Mouse (Mus musculus) heart, postnatal 0 days (tissue): ENCODE measurements around the gene Xirp2. TPM values are rescaled to one million over a fixed set of nuclear protein-coding genes. Genes with fewer than 3 reads are reported as not detected.

Source experiments
- ATAC-seq: fragments of 200-750 bp; cut with Nextera tagmentation; 2 replicates; pipeline ENCODE4 v1.8.0; 2017; ENCODE audit warnings: low read depth, moderate number of reproducible peaks, moderate library complexity; ENCODE audit not compliant: insufficient read depth
- DNase-seq: peaks from one replicate; pipeline ENCODE4 v3.0.0-alpha.2; 2016; ENCODE audit warnings: low spot score
- H3K27ac ChIP-seq: fragments of 300-500 bp; sonication (generic); 2 replicates; pipeline ENCODE4 v1.5.1; 2014; ENCODE audit warnings: low read depth, mild to moderate bottlenecking
- H3K27me3 ChIP-seq: fragments of 300-500 bp; sonication (generic); 2 replicates; pipeline ENCODE4 v1.6.1; 2014; ENCODE audit warnings: low read length, mixed read lengths; ENCODE audit not compliant: control insufficient read depth, insufficient read depth
- H3K36me3 ChIP-seq: fragments of 300-500 bp; sonication (generic); replicated peaks from 2 replicates; pipeline ENCODE4 v1.6.1; 2014; ENCODE audit warnings: low read length, mixed read lengths; ENCODE audit not compliant: control insufficient read depth, insufficient read depth
- H3K4me1 ChIP-seq: fragments of 300-500 bp; sonication (generic); 2 replicates; pipeline ENCODE4 v1.6.1; 2014; ENCODE audit warnings: antibody characterized with exemption; ENCODE audit not compliant: control insufficient read depth, insufficient read depth
- H3K4me2 ChIP-seq: fragments of 300-500 bp; sonication (generic); 2 replicates; pipeline ENCODE4 v1.6.1; 2014; ENCODE audit warnings: low read depth, mild to moderate bottlenecking, low read length, moderate library complexity
- H3K4me3 ChIP-seq: fragments of 300-500 bp; sonication (generic); 2 replicates; pipeline ENCODE4 v1.5.1; 2014; ENCODE audit warnings: low read depth, low read length
- H3K9ac ChIP-seq: fragments of 300-500 bp; sonication (generic); replicated peaks from 2 replicates; pipeline ENCODE4 v1.6.1; 2014; ENCODE audit warnings: low read depth, low read length, mixed read lengths
- H3K9me3 ChIP-seq: fragments of 300-500 bp; sonication (generic); replicated peaks from 2 replicates; pipeline ENCODE4 v1.6.1; 2016; ENCODE audit warnings: low read length; ENCODE audit not compliant: control insufficient read depth
- CTCF ChIP-seq: IDR thresholded peaks from 2 replicates; pipeline ENCODE4 v1.5.1; 2016; ENCODE audit warnings: antibody characterized with exemption, control low read depth, low read depth
- EP300 ChIP-seq: IDR thresholded peaks from 2 replicates; pipeline ENCODE4 v1.6.1; 2016; ENCODE audit warnings: antibody characterized with exemption, low read depth
- WGBS: fragments of 180-500 bp; shearing (Covaris S2); extraction: QIAGEN DNeasy Blood & Tissue Kit; methylation state at CpG from one replicate; pipeline ENCODE4 v1.1.7; 2014; 5-methylcytosine and 5-hydroxymethylcytosine counted together
- polyA plus RNA-seq: library from polyadenylated mRNA; unstranded; fragments of >200 nt; fragmentation: Nextera tagmentation; extraction: Ambion mirVana; gene quantifications from 2 replicates; pipeline ENCODE4 v1.2.1, GENCODE M21; 2015
- total RNA-seq: library from RNA; depleted of rRNA; stranded (reverse); fragments of >200 nt; gene quantifications from 2 replicates; pipeline ENCODE4 v1.2.3, GENCODE M21; 2014; ENCODE audit warnings: low replicate concordance

Xirp2 gene
- total and polyA plus RNA-seq, 2 experiments from 2014 or later: 0.86 to 3.5 TPM

GRCm38 (mm10) chr2:67481051-67481450 lies 35.2 kb downstream of the Xirp2 start:
- Histone ChIP-seq H3K36me3 (no peaks in the 10 kb centered on the region), H3K9ac (no peak overlapping the region), H3K9me3 (no peaks in the 10 kb centered on the region), H3K4me1 (no peaks in the 10 kb centered on the region), H3K4me2 (no peak overlapping the region), H3K27ac (no peak overlapping the region), H3K4me3 (no peak overlapping the region), H3K27me3 (no peaks in the 10 kb centered on the region)
- TF ChIP-seq EP300: no peak
- no peak for ATAC-seq
- no peak for DNase-seq
- 52% methylated on average over 3 of the region's 3 CpGs for WGBS

DNA sequence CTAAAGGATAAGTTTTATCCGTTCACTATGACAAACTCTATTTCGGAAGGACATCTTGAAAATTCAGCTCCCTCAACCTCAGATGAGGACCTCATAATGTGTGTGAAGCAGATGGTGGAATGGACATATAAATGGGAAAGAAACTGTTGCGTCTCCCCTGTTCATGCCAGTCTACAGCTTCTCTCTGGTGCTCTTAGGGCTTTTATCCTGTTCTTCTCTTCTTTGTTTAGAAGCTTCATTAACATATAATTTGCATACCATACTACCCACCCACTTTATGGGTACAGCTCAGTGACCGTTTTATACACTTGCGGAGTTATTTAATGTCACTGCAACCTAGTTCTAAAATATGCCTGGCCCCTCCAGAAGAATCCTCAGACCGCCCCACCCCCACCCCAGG lies 40.9 kb downstream of the Xirp2 start:
- Histone ChIP-seq H3K4me2 (no peak overlapping the region), H3K9ac (no peak overlapping the region), H3K9me3 (no peaks in the 10 kb centered on the region), H3K4me3 (no peak overlapping the region), H3K4me1 (no peaks in the 10 kb centered on the region), H3K27me3 (no peaks in the 10 kb centered on the region), H3K27ac (no peak overlapping the region), H3K36me3 (no peaks in the 10 kb centered on the region)
- TF ChIP-seq CTCF (no peak), EP300 (no peak)
- 83% methylated on average over 6 of the region's 6 CpGs for whole genome bisulfite sequencing
- ATAC-seq (no peak), DNase-seq (no peak)

- no peaks in the 10 kb centered on the region for H3K27me3 ChIP-seq
- 69% methylated on average over 3 of the region's 3 CpGs for WGBS
- no peak for DNase-seq
- ATAC-seq: no peak
- no peaks in the 10 kb centered on the region for H3K9me3 ChIP-seq
- H3K9ac ChIP-seq: no peak overlapping the region
- no peaks in the 10 kb centered on the region for H3K36me3 ChIP-seq
- no peak overlapping the region for H3K27ac ChIP-seq
- TF ChIP-seq CTCF: no peak
- no peak for TF ChIP-seq EP300
- no peak overlapping the region for H3K4me2 ChIP-seq
- no peaks in the 10 kb centered on the region for H3K4me1 ChIP-seq
- no peak overlapping the region for H3K4me3 ChIP-seq
Observed at GRCm38 (mm10) chr2:67487162-67487561, 41.4 kb downstream of the Xirp2 start.

DNA sequence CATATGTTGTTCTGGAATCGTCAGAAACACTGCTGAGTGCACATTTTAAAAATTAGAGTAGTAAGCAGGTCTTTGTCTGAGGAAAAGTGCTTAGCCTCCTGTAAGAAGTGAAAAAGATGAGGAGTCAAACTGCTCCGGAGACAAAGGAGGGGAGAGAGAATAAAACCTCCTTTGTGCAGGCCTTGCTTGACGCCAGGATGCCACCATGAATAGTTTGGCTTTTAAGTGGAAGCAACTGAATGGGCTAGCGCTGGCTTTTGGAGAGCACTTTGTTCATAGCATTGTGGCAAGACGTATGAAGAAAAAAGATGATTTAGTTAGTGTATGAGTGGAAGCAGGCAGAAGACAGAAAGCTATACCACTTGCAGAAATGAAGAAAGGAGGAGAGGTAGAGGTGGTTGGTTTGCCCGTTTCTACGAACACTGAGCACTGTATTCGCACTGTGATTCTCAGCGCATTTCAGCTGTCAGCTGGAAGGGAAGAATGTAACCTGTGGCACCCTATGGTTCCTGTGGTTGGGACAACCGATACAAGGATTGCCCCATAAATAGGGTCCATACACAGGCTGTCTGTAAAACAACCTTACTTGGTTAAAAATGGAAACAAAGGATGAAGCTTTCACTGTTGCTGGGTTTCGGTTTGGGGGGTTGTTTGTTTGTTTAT lies 42.8 kb downstream of the Xirp2 start:
- WGBS: 80% methylated on average over 11 of the region's 11 CpGs
- TF ChIP-seq CTCF: no peak
- no peak for TF ChIP-seq EP300
- H3K4me3 ChIP-seq: no peak overlapping the region

DNA sequence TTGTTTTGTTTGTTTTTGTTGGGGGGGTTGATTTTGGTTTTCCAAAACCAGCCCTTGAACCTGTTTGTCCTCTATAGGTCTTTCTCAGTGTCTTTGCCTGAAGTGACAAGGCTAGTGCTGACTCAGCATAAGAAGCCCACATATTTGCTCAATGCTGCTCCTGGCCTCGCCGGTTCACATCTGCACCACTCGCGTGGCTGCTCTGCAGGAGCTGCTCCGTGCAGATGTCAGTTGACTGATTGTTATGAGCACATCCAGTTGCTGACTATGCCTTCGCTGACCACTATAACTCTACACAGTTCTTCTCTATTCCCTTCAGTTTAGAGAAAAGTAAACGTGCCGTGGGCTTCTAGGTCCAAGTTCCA lies 43.3 kb downstream of the Xirp2 start:
- 78% methylated on average over 8 of the region's 8 CpGs for WGBS

More for the DNA sequence above, 42.8 kb downstream of the Xirp2 start:
- H3K27me3 ChIP-seq: no peaks in the 10 kb centered on the region
- H3K4me2 ChIP-seq: no peak overlapping the region
- ATAC-seq (no peak), DNase-seq (no peak)
- H3K9ac ChIP-seq: no peak overlapping the region
- H3K27ac ChIP-seq: no peak overlapping the region
- no peaks in the 10 kb centered on the region for H3K36me3 ChIP-seq
- no peaks in the 10 kb centered on the region for H3K9me3 ChIP-seq
- no peaks in the 10 kb centered on the region for H3K4me1 ChIP-seq

DNA sequence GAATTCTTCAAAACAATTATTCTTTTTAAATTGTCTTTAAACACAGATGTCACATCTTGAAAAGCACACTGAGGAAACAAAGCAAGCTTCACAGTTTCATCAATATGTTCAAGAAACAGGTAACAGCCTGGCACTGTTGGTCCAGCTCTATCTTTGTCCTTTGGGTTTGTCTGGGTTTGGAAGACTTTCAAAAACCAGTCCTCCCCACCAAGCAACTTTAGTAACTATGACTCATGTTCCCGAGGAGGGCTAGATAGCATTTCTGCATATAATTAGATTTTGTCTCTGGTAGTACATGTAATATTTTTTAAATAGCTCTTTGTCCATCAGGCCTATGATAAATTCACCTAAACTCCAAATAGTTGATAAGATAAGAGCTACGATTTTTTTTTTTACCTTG lies 59.7 kb downstream of the Xirp2 start:
- H3K27me3 ChIP-seq: no peaks in the 10 kb centered on the region
- peaks cover 4% of the 10 kb centered on the region; the same call in 1 of the 2 replicates for H3K4me1 ChIP-seq
- no peaks in the 10 kb centered on the region for H3K36me3 ChIP-seq
- no peak overlapping the region for H3K27ac ChIP-seq
- ATAC-seq (no peak), DNase-seq (peak; percentile 36)
- H3K4me2 ChIP-seq: no peak overlapping the region
- no peak overlapping the region for H3K4me3 ChIP-seq
- 17% methylated on average over 2 of the region's 2 CpGs for WGBS
- no peaks in the 10 kb centered on the region for H3K9me3 ChIP-seq
- H3K9ac ChIP-seq: no peak overlapping the region
- TF ChIP-seq EP300 (no peak), CTCF (no peak)

More for the DNA sequence above, 43.3 kb downstream of the Xirp2 start:
- Histone ChIP-seq H3K27ac (no peak overlapping the region), H3K4me1 (no peaks in the 10 kb centered on the region), H3K36me3 (no peaks in the 10 kb centered on the region), H3K4me3 (no peak overlapping the region), H3K9me3 (no peaks in the 10 kb centered on the region), H3K27me3 (no peaks in the 10 kb centered on the region), H3K4me2 (no peak overlapping the region), H3K9ac (no peak overlapping the region)
- ATAC-seq (no peak), DNase-seq (no peak)
- no peak for TF ChIP-seq CTCF
- no peak for TF ChIP-seq EP300
